Mouse (Mus musculus): ENCODE measurements around the gene Stat3.

- no peak for TF ChIP-seq CTCF (IDR thresholded peaks at IDR 0.05; ENCODE audit: extremely low read depth, insufficient read depth, insufficient read length, insufficient replicate concordance)
- TF ChIP-seq POLR2A (IDR thresholded peaks at IDR 0.05; ENCODE audit: low read depth, low read length), result no peak
These were observed 26.4 kb upstream of the Stat3 start for GRCm38 (mm10) chr11:100965760-100966159.
